Comparison of ENCODE assay signal across 17 mouse cellular contexts in genomic region chr16:9084581-9084980, GRCm38 (mm10).
"Had no signal": no experiment of that assay in that cellular context is flagged by ENCODE, and none has a peak within 500 bp of the region (broad histone marks: within the 10 kb centered on the region; RNA-seq: fewer than 3 reads in every experiment).

No protein-coding gene starts in this region.

- H3K27me3 ChIP-seq: limb, embryonic 13.5 days; midbrain, embryonic 15.5 days; neural tube, embryonic 12.5 days; neural tube, embryonic 15.5 days had no signal

- H3K4me3 ChIP-seq: limb, embryonic 10.5 days; limb, embryonic 13.5 days; midbrain, embryonic 12.5 days; midbrain, embryonic 15.5 days; neural tube, embryonic 12.5 days; neural tube, embryonic 15.5 days had no signal

- H3K9me3 ChIP-seq: limb, embryonic 10.5 days; limb, embryonic 13.5 days; midbrain, embryonic 12.5 days; midbrain, embryonic 15.5 days; neural tube, embryonic 12.5 days; neural tube, embryonic 15.5 days had no signal

- H3K27ac ChIP-seq: kidney, postnatal 0 days; limb, embryonic 10.5 days; limb, embryonic 13.5 days; macrophage; midbrain, embryonic 12.5 days; midbrain, embryonic 15.5 days; neural tube, embryonic 12.5 days; neural tube, embryonic 15.5 days; stomach, postnatal 0 days had no signal

- H3K9ac ChIP-seq: limb, embryonic 13.5 days; midbrain, embryonic 12.5 days; midbrain, embryonic 15.5 days; neural tube, embryonic 12.5 days; neural tube, embryonic 15.5 days had no signal

- ATAC-seq: intestine, embryonic 16.5 days; midbrain, embryonic 15.5 days had no signal

- H3K4me1 ChIP-seq: limb, embryonic 10.5 days; limb, embryonic 13.5 days; midbrain, embryonic 15.5 days; neural tube, embryonic 12.5 days; neural tube, embryonic 15.5 days had no signal

- DNase-seq: kidney, adult 18-20 months; kidney, postnatal 25 days; lung, adult 2 months; right cerebral cortex, adult 18-20 months; right cerebral cortex, postnatal 14 days; right cerebral cortex, postnatal 4 days; thymus, postnatal 25 days had no signal

- H3K36me3 ChIP-seq: limb, embryonic 10.5 days; limb, embryonic 13.5 days; midbrain, embryonic 12.5 days; midbrain, embryonic 15.5 days; neural tube, embryonic 12.5 days; neural tube, embryonic 15.5 days had no signal

- H3K4me2 ChIP-seq: limb, embryonic 13.5 days; midbrain, embryonic 12.5 days; midbrain, embryonic 15.5 days; neural tube, embryonic 12.5 days; neural tube, embryonic 15.5 days had no signal
